Mouse (Mus musculus): ENCODE data around the gene Ptprf.

The Ptprf gene

GRCm38 (mm10) chr4:118256217-118256616, 35.0 kb downstream of the Ptprf start:
- no peak for DNase-seq

- DNase-seq: no peak
Measured at GRCm38 (mm10) chr4:118254953-118255352, 36.3 kb downstream of the Ptprf start.

- no peak for DNase-seq
Measured at GRCm38 (mm10) chr4:118247323-118247722, 43.9 kb downstream of the Ptprf start.

GRCm38 (mm10) chr4:118245847-118246246, 45.4 kb downstream of the Ptprf start:
- DNase-seq: no peak

- no peak for DNase-seq
Measured at GRCm38 (mm10) chr4:118243791-118244190, 47.4 kb downstream of the Ptprf start.

- no peak for DNase-seq
Measured at GRCm38 (mm10) chr4:118243298-118243697, 47.9 kb downstream of the Ptprf start.

- DNase-seq: no peak
Measured at GRCm38 (mm10) chr4:118239960-118240689, 51.1 kb downstream of the Ptprf start.

- no peak for DNase-seq
Measured at GRCm38 (mm10) chr4:118238666-118239065, 52.5 kb downstream of the Ptprf start.

- no peak for DNase-seq
Measured at GRCm38 (mm10) chr4:118236871-118237270, 54.3 kb downstream of the Ptprf start.

GRCm38 (mm10) chr4:118234711-118235388, 56.4 kb downstream of the Ptprf start:
- no peak for DNase-seq

GRCm38 (mm10) chr4:118233886-118234285, 57.3 kb downstream of the Ptprf start:
- no peak for DNase-seq

- DNase-seq: no peak
Measured at GRCm38 (mm10) chr4:118231861-118232260, 59.3 kb downstream of the Ptprf start.

- DNase-seq: no peak
Measured at GRCm38 (mm10) chr4:118229035-118229770, 62.0 kb downstream of the Ptprf start.

GRCm38 (mm10) chr4:118227398-118227797, 63.8 kb downstream of the Ptprf start:
- no peak for DNase-seq

- DNase-seq: no peak
Measured at GRCm38 (mm10) chr4:118221261-118221660, 69.9 kb downstream of the Ptprf start.

- DNase-seq: no peak
Measured at GRCm38 (mm10) chr4:118220756-118221155, 70.4 kb downstream of the Ptprf start.

GRCm38 (mm10) chr4:118219487-118219886, 71.7 kb downstream of the Ptprf start:
- no peak for DNase-seq

GRCm38 (mm10) chr4:118218521-118218920, 72.7 kb downstream of the Ptprf start:
- no peak for DNase-seq

GRCm38 (mm10) chr4:118216726-118217595, 74.2 kb downstream of the Ptprf start:
- DNase-seq: peak; percentile 30

- no peak for DNase-seq
Measured at GRCm38 (mm10) chr4:118214891-118215290, 76.3 kb downstream of the Ptprf start.

- DNase-seq: no peak
Measured at GRCm38 (mm10) chr4:118206918-118207640, 84.1 kb downstream of the Ptprf start.

GRCm38 (mm10) chr4:118205906-118206305, 85.3 kb downstream of the Ptprf start:
- DNase-seq: no peak

Measured in cerebellum, adult 11-12 months (tissue).